Mouse (Mus musculus) testis, postnatal 10 days (tissue): ENCODE measurements around the gene C1galt1.

Experiments used
- DNase-seq: peaks from one replicate; pipeline ENCODE4 v3.0.0; 2021; ENCODE audit warnings: low spot score

The C1galt1 gene

GRCm38 (mm10) chr6:7844802-7845679, at the start of gene C1galt1:
Gene C1galt1, plus strand, starts transcription at chr6:7844842.
- no peak for DNase-seq

GRCm38 (mm10) chr6:7799969-7800368, 44.7 kb upstream of the C1galt1 start:
- DNase-seq = no peak

GRCm38 (mm10) chr6:7803765-7804542, 40.7 kb upstream of the C1galt1 start:
- no peak for DNase-seq

GRCm38 (mm10) chr6:7814146-7814545, 30.5 kb upstream of the C1galt1 start:
- no peak for DNase-seq

- no peak for DNase-seq
Measured at GRCm38 (mm10) chr6:7816233-7816632, 28.4 kb upstream of the C1galt1 start.

- no peak for DNase-seq
Measured at GRCm38 (mm10) chr6:7822688-7823087, 22.0 kb upstream of the C1galt1 start.

- DNase-seq = no peak
Measured at GRCm38 (mm10) chr6:7830793-7831192, 13.8 kb upstream of the C1galt1 start.

- no peak for DNase-seq
Measured at GRCm38 (mm10) chr6:7832564-7833175, 12.0 kb upstream of the C1galt1 start.

GRCm38 (mm10) chr6:7843726-7844411, 773 bp upstream of the C1galt1 start:
- DNase-seq = no peak

- peak; percentile 100 for DNase-seq
Measured at GRCm38 (mm10) chr6:7844412-7844801, 235 bp upstream of the C1galt1 start.

- DNase-seq = no peak
Measured at GRCm38 (mm10) chr6:7845680-7846017, 1.0 kb downstream of the C1galt1 start.

- no peak for DNase-seq
Measured at GRCm38 (mm10) chr6:7846726-7847439, 2.2 kb downstream of the C1galt1 start.

- no peak for DNase-seq
Measured at GRCm38 (mm10) chr6:7847890-7848508, 3.4 kb downstream of the C1galt1 start.

GRCm38 (mm10) chr6:7848714-7849113, 4.1 kb downstream of the C1galt1 start:
- no peak for DNase-seq

GRCm38 (mm10) chr6:7851036-7851435, 6.4 kb downstream of the C1galt1 start:
- no peak for DNase-seq

- no peak for DNase-seq
Measured at GRCm38 (mm10) chr6:7852919-7853318, 8.3 kb downstream of the C1galt1 start.

- no peak for DNase-seq
Measured at GRCm38 (mm10) chr6:7853461-7853860, 8.8 kb downstream of the C1galt1 start.

- no peak for DNase-seq
Measured at GRCm38 (mm10) chr6:7856682-7857290, 12.1 kb downstream of the C1galt1 start.

GRCm38 (mm10) chr6:7857356-7858247, 13.0 kb downstream of the C1galt1 start:
- no peak for DNase-seq

GRCm38 (mm10) chr6:7858586-7858985, 13.9 kb downstream of the C1galt1 start:
- no peak for DNase-seq
